Mouse (Mus musculus): ENCODE measurements around the gene Ppil6.

Gene Ppil6

DNA sequence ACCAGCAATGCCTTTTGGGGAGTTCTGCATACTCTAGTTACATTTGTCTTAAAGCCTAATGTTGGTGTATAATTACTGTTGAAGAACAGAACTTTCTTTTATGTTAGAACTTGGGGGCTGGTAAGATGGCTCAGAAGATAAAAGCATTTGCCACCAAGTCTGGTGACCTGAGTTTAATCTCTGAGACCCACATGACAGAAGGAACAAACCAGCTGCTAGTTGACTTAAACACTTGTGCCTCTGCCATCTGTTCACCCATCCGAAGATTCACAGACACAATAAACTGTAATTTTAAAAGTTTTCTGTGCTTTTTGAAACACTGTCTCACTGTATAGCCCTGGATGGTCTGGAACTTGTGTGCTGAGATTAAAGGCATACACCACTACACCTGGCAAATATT is 35.5 kb downstream of the Ppil6 start:
- no peak for DNase-seq (ENCODE audit: low spot score)

DNA sequence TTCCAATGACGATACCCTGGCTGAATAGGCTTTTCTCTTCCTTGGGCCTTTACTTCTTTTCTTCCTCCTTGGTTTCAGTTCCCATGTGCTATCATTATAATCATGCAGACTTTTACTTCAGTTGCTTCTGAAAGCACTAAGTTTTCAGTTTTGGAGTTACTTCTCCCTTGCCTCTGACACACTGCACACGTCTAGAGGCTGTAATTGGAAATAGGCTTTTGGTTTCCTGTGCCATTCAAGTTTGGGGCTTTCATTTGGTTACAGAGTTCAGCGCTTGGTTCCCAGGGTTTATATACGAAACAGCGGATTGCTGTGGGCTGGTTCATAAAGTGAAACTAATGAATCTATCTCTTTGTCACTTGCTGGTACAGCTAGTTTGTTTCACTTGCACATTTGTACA is 39.7 kb downstream of the Ppil6 start:
- no peak for DNase-seq (ENCODE audit: low spot score)

GRCm38 (mm10) chr10:41535991-41536390 is 45.8 kb downstream of the Ppil6 start:
- DNase-seq (ENCODE audit: low spot score), result no peak

DNA sequence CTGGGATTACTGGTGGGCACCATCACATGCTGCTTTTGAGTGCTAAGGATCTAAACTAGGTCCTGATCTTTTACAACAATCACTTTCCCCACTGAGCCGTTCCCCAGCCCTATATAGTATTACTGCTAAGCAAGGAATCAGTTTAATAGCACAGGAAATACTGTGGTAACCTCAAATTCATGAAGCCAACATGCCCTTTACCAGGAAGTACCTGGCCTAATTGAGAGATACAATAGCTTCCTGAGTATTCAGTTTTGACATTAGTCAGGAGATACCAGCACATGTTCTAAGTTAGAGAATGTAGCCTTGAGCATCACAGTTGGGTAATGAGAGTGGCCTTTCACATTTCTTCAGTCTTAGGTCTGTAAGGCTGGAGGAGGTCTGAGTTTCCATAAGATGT is 46.5 kb downstream of the Ppil6 start:
- no peak for DNase-seq (ENCODE audit: low spot score)

DNA sequence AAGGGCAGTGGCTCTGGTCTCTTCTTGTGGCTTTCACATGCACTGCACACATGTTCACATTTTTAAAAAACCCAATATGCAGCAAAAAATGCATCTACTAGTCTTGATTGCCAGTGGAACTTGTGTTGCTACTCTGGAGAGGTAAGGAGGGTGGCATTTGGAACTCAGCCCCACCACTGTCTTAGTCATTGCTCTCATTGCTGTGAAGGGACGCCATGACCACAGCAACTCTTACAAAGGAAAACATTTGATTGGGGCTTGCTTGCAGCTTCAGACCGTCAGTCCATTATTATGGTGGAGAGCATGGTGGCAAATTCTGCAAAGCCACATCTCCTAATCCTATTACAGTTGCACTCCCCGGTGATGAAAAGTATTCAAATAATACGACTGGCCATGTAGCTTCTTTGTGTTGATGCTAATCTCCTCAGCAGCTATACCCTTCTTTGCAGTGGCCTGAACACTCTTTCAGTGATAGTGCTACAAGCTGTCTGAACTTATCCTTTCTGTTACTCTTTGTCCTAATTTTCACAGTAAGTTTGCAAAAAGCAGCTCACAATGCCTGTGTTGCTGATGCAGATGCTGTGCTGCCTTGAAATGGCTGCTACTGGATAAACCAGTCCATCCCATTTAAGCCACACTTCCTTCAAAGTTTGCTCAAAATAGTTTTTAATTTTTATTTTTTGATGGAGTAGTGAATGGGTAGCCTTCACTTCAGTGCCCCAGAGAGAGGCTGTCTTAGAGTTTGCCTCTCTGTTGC is 47.2 kb downstream of the Ppil6 start:
- DNase-seq (ENCODE audit: low spot score), result no peak

DNA sequence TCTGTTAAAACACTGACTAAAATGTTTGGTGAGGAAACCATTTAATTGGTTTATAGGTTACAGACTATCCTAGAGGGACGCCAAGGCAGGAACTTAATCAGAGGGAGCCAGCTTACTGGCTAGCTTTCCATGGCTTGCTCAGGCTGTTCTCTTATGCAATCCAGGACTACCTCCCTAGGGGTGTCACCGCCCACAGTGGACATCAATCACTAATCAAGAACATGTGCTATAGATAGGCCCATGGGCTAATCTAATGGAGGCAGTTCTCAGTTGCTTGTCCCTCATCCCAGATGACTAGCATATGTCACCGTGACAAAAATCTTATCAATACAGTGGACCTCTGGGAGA is 47.7 kb downstream of the Ppil6 start:
- no peak for DNase-seq (ENCODE audit: low spot score)

- no peak for DNase-seq (ENCODE audit: low spot score)
These were observed 48.7 kb downstream of the Ppil6 start for GRCm38 (mm10) chr10:41538986-41539385.

GRCm38 (mm10) chr10:41542057-41542456 is 51.8 kb downstream of the Ppil6 start:
- no peak for DNase-seq (ENCODE audit: low spot score)

DNA sequence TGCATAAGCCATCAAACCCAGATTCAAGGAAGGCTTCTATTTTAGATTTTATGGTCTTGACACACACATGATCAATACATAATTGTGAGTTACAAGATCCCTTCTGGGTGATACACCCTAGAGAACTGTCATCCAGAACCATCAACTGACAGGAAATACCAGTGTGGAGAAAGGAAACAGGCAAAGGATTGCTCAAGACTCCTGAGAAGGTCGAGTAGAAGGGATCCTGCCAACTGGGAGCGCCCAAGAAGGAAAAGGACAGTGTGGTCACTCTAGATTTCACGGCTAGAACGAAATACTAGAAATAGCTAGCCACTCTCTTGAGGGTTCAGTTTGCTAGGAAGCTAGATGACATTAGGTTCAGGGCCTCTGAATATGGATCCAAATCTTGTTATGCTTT is 53.2 kb downstream of the Ppil6 start:
- no peak for DNase-seq (ENCODE audit: low spot score)

- no peak for DNase-seq (ENCODE audit: low spot score)
These were observed 53.6 kb downstream of the Ppil6 start for GRCm38 (mm10) chr10:41543844-41544243.

- DNase-seq (ENCODE audit: low spot score), result no peak
These were observed 54.4 kb downstream of the Ppil6 start for GRCm38 (mm10) chr10:41544481-41545190.

DNA sequence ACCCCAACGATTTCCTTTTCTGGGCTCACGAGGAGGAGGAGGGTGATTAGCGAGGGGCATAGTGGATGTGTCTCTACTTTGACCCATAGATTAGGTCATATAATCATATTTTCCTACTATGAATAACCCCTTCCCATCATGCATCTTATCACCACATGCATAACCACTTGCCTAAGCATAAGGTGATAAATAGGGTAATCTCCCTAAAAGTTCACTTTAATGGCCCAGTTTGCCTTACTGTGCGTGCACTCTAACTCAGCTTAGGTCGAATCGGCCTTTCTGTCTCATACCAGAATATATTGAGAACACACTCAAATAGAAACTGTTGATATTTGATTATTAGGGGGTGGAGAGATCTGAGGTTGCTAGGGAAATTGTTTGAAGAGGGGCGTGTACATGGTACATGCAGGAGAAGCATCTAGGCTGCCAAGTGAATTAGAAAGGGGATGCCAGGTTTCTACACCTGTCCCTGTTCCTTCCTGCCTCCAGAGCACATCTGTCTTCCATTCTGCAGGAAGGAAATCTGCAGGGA is 55.1 kb downstream of the Ppil6 start:
- DNase-seq (ENCODE audit: low spot score), result no peak

GRCm38 (mm10) chr10:41546396-41547165 is 56.3 kb downstream of the Ppil6 start:
- no peak for DNase-seq (ENCODE audit: low spot score)

GRCm38 (mm10) chr10:41550711-41551110 is 60.5 kb downstream of the Ppil6 start:
- no peak for DNase-seq (ENCODE audit: low spot score)

DNA sequence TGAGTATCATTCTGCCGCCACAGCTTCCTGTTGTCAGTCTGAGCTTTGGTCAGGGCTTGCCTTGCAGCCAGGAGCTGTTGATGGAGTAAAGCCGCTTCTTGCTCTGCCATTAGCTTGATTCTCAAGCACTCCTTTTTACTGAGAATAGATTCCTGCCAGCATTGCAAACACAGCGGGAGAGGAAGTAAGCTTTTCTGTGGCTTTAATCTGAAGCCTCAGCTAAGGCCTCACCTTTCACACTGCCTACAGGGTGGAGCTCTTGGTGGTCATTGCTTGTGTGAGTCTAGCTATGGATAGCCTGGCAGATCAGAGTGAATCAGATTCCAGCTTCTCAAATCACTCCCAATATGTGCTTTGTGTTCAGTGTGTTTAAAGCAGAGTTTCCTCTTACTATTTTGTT is 62.1 kb downstream of the Ppil6 start:
- DNase-seq (ENCODE audit: low spot score), result no peak

DNA sequence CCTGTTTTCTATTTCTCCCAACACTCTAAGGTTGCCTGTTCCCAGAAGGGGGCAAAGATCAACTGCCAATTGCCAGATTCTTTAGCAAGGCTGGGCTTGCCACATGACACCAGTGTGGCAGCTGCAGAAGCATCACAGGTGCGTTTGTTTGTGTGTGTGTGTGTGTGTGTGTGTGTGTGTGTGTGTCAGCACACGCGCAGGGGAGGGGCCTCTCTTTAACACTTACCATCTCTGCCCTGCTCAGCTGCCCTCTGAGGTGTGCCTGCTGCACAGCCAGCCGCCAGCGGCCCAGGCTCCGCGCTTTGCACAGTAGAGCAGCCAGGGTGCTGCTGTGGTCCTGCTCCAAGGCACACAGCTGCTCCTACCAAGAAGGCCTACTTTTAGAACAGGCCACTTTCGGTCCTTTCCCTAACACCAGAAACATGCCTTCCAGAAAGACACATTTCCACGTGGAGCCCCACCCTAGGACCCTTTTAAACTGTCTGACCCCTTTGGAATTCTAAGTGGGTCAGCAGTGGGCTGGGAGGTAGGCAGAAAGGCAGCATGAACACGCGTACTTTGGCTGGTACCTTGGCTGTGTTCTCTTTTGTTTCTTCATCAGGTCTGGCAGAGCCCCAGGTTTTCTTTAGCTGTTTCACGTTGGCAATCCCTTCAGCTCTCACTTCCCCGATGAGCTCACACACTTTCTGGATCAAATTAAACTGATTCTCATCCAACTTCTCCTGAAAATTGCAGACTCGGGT is 62.8 kb downstream of the Ppil6 start:
- peak; percentile 15 for DNase-seq (ENCODE audit: low spot score)

- no peak for DNase-seq (ENCODE audit: low spot score)
These were observed 63.5 kb downstream of the Ppil6 start for GRCm38 (mm10) chr10:41553711-41554110.

DNA sequence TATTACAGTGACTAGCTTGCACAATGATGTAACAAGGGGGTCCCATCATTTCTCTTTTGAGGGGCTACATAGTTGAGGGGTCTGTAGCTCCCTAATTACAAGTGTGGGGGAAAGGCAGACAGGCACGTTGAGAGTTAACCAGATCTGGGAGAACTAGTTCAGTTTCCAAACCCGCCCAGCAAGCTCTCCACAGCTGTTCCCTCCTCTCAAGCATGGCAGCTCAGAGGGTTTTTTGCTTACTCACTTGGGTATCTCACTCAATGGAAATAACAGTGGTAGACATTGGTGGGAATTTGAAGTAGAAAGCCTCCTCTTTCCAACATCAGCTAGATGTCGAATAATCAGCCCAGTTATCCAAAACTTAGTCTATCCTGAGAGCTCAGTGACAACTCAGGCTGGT is 64.8 kb downstream of the Ppil6 start:
- no peak for DNase-seq (ENCODE audit: low spot score)

GRCm38 (mm10) chr10:41558401-41558800 is 68.2 kb downstream of the Ppil6 start:
- no peak for DNase-seq (ENCODE audit: low spot score)

GRCm38 (mm10) chr10:41561701-41562395 is 71.6 kb downstream of the Ppil6 start:
- no peak for DNase-seq (ENCODE audit: low spot score)
